Mouse (Mus musculus) right cerebral cortex, postnatal 36 days (tissue): Measurements from ENCODE around the gene Hscb.

Experiments
- DNase-seq, 2 experiments: peaks; one replicate each; pipeline ENCODE4 v3.0.0; 2022; ENCODE audit warnings: low spot score in 2 of 2, mixed read lengths in 1 of 2

Gene Hscb

GRCm38 (mm10) chr5:110781529-110782238, 57.9 kb downstream of the Hscb start:
- DNase-seq, result no peak

GRCm38 (mm10) chr5:110780761-110781528, 58.6 kb downstream of the Hscb start:
- no peak for DNase-seq

GRCm38 (mm10) chr5:110779998-110780760, 59.4 kb downstream of the Hscb start, which contains the start of gene Pus1:
TSS of gene Pus1 (minus strand) at chr5:110780659.
- DNase-seq, result peak; percentile 88 to 92

GRCm38 (mm10) chr5:110779276-110779997, 60.1 kb downstream of the Hscb start:
- DNase-seq, result no peak
